Mouse (Mus musculus) embryo, embryonic 11.5 days (tissue): ENCODE results near the gene Lax1.

ENCODE experiments used
- DNase-seq: peaks from one replicate; pipeline ENCODE4 v3.0.0-alpha.2; 2012; ENCODE audit warnings: low read depth, low spot score

Lax1 gene

DNA sequence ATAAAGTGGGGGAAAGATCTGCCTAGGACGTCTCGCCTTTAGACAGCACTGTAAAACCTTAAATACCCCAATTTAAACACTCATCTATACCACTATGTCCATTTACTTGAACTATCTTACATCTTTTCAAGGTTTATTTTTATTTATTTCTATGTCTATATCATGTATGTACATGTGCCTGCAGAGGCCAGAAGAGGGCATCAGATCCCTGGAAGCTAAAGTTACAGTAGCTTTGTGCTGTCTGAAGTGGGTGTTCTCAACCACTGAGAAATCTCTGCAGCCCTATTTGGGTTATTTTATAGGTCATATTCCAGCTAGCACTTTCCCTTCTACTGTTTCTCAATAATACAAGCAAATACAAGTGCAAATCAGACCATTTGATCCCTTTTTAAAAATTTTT is 57.7 kb downstream of the Lax1 start:
- no peak for DNase-seq
